Mouse (Mus musculus) liver, embryonic 15.5 days (tissue): Measurements from ENCODE around the gene Ugdh. TPM values are rescaled to one million over a fixed set of nuclear protein-coding genes. Genes with fewer than 3 reads are reported as not detected.
A peak's percentile ranks its signal among the peaks of the same experiment; 100 is the strongest.

ENCODE experiments used
- ATAC-seq: fragments of 200-750 bp; cut with Nextera tagmentation; 2 replicates; pipeline ENCODE4 v1.8.0; 2017; ENCODE audit warnings: moderate number of reproducible peaks, mild to moderate bottlenecking, moderate library complexity; ENCODE audit not compliant: insufficient read depth
- H3K27ac ChIP-seq: fragments of 300-500 bp; sonication (generic); replicated peaks from 2 replicates; pipeline ENCODE4 v1.5.1; 2015; ENCODE audit warnings: mild to moderate bottlenecking, inconsistent platforms
- H3K27me3 ChIP-seq: fragments of 300-500 bp; sonication (generic); 2 replicates; pipeline ENCODE4 v1.6.1; 2015; ENCODE audit warnings: mild to moderate bottlenecking, inconsistent platforms
- H3K36me3 ChIP-seq: fragments of 300-500 bp; sonication (generic); replicated peaks from 2 replicates; pipeline ENCODE4 v1.6.1; 2015; ENCODE audit warnings: moderate library complexity, mild to moderate bottlenecking, inconsistent platforms
- H3K4me1 ChIP-seq: fragments of 300-500 bp; sonication (generic); replicated peaks from 2 replicates; pipeline ENCODE4 v1.6.1; 2015; ENCODE audit warnings: inconsistent platforms
- H3K4me2 ChIP-seq: fragments of 300-500 bp; sonication (generic); 2 replicates; pipeline ENCODE4 v1.6.1; 2015; ENCODE audit warnings: moderate library complexity, mild to moderate bottlenecking, inconsistent platforms
- H3K4me3 ChIP-seq: fragments of 300-500 bp; sonication (generic); replicated peaks from 2 replicates; pipeline ENCODE4 v1.5.1; 2015; ENCODE audit warnings: mild to moderate bottlenecking, inconsistent platforms
- H3K9ac ChIP-seq: fragments of 300-500 bp; sonication (generic); 2 replicates; pipeline ENCODE4 v1.6.1; 2015; ENCODE audit warnings: moderate library complexity, mild to moderate bottlenecking, inconsistent platforms
- H3K9me3 ChIP-seq: fragments of 300-500 bp; sonication (generic); replicated peaks from 2 replicates; pipeline ENCODE4 v1.6.1; 2016; ENCODE audit warnings: inconsistent platforms
- WGBS: fragments of 180-500 bp; shearing (Covaris S2); methylation state at CpG from one replicate; pipeline ENCODE4 v1.1.7; 2015; ENCODE audit warnings: mixed read lengths; ENCODE audit not compliant: insufficient replicate concordance; 5-methylcytosine and 5-hydroxymethylcytosine counted together
- polyA plus RNA-seq: library from polyadenylated mRNA; unstranded; fragments of >200 nt; fragmentation: Nextera tagmentation; extraction: Ambion mirVana; gene quantifications from 2 replicates; pipeline ENCODE4 v1.2.1, GENCODE M21; 2015

Ugdh gene
- polyA plus RNA-seq, 1 experiment from 2014 or later: 18.5 TPM

- H3K4me3 ChIP-seq: peak within 1 kb of the TSS; percentile 94
- WGBS: under 1% methylated on average over 83 of the region's 83 CpGs
- H3K36me3 ChIP-seq: peaks cover 53% of the 10 kb centered on the region
- peak within 1 kb of the TSS; percentile 77 for H3K27ac ChIP-seq
- peak; percentile 94 for ATAC-seq
- peaks cover 30% of the 10 kb centered on the region for H3K4me1 ChIP-seq
- peak within 1 kb of the TSS; percentile 95 for H3K9ac ChIP-seq
- H3K9me3 ChIP-seq: no peaks in the 10 kb centered on the region
- peak within 1 kb of the TSS; percentile 80 for H3K4me2 ChIP-seq
- no peaks in the 10 kb centered on the region for H3K27me3 ChIP-seq
Observed at GRCm38 (mm10) chr5:65390648-65391644, 44.8 kb downstream of the Ugdh start, which contains the start of the genes Rpl9 and Lias. Gene Rpl9 (minus strand): TSS chr5:65391444. Gene Lias (plus strand): TSS chr5:65391497.

- no peak for ATAC-seq
- no peak overlapping the region for H3K4me3 ChIP-seq
- no peak overlapping the region for H3K27ac ChIP-seq
- WGBS: 65% methylated on average over 6 of the region's 6 CpGs
- no peaks in the 10 kb centered on the region for H3K9me3 ChIP-seq
- H3K4me1 ChIP-seq: peaks cover 30% of the 10 kb centered on the region
- H3K4me2 ChIP-seq: no peak overlapping the region
- H3K9ac ChIP-seq: no peak overlapping the region
- peaks cover 38% of the 10 kb centered on the region for H3K36me3 ChIP-seq
- no peaks in the 10 kb centered on the region for H3K27me3 ChIP-seq
Observed at GRCm38 (mm10) chr5:65387008-65387867, 48.5 kb downstream of the Ugdh start.

DNA sequence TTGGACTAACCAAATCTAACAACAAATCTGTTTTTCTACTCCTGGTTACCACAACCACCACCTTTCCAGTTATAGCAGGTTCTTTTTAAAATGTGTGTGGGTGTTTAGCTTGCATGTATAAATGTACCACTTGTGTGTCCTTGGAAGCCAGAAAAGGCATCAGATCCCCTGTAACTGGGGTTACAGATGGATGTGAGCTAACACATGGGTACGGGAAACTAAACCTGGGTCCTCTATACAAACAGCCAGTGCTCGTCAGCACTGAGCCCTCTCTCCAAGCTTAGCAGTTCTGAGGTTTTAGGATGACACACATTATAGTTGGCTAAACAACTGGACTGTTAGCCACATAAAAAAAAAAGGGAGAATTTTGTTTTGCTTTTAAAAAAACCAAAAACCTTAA, 50.0 kb downstream of the Ugdh start:
- no peak for ATAC-seq
- no peak overlapping the region for H3K9ac ChIP-seq
- no peak overlapping the region for H3K27ac ChIP-seq
- peaks cover 27% of the 10 kb centered on the region for H3K4me1 ChIP-seq
- H3K36me3 ChIP-seq: peaks cover 41% of the 10 kb centered on the region
- H3K4me3 ChIP-seq: no peak overlapping the region
- WGBS: 62% methylated on average over 2 of the region's 2 CpGs
- no peaks in the 10 kb centered on the region for H3K9me3 ChIP-seq
- H3K4me2 ChIP-seq: no peak overlapping the region
- H3K27me3 ChIP-seq: no peaks in the 10 kb centered on the region

DNA sequence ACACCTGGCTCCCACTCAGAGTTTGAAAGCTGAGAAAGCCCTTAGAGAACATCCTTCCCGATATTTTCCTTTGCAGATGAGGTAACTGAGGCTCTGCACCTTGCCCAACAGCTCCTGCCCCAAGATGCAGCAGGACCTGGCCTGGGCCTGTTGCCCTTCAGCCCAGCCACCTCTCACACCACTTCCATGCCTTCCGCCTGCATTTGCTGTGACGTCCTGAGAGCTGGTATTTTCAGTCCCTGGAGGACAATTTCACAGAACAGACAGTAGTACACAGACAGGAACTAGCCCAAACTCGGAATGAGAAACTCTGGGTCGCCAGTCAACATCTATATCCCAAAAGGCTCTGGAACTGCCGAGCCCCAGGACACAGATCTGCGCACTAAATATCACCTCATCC, 61.0 kb downstream of the Ugdh start:
- H3K27ac ChIP-seq: no peak overlapping the region
- H3K4me1 ChIP-seq: no peaks in the 10 kb centered on the region
- H3K36me3 ChIP-seq: 0 out of 2 replicates have a peak, but pooled peaks cover 4% of the 10 kb centered on the region
- H3K9me3 ChIP-seq: no peaks in the 10 kb centered on the region
- WGBS: 73% methylated on average over 7 of the region's 7 CpGs
- no peak overlapping the region for H3K4me3 ChIP-seq
- no peaks in the 10 kb centered on the region for H3K27me3 ChIP-seq
- no peak for ATAC-seq
- H3K9ac ChIP-seq: no peak overlapping the region
- H3K4me2 ChIP-seq: no peak overlapping the region

DNA sequence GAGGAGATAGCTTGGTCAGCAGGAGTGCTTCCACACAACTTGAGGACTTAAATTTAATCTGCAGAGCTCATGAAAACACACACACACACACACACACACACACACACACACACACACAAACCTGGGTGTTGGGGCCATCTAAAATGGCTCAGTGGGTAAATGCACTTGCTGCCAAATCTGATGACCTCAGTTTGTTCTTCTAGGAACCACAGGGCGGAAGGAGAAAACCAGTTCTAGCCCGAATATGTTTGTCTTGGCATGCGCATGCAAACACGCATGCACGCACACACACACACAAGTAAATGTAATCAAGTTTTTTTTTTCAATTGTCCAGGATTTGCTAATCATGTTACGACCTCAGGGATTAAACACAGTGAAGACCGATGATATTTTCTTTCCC, 64.2 kb downstream of the Ugdh start:
- H3K4me2 ChIP-seq: no peak overlapping the region
- 80% methylated on average over 7 of the region's 7 CpGs for WGBS
- no peaks in the 10 kb centered on the region for H3K9me3 ChIP-seq

GRCm38 (mm10) chr5:65367837-65368236, 67.9 kb downstream of the Ugdh start:
- no peak overlapping the region for H3K4me3 ChIP-seq
- no peaks in the 10 kb centered on the region for H3K9me3 ChIP-seq
- H3K36me3 ChIP-seq: no peaks in the 10 kb centered on the region
- 0 out of 2 replicates have a peak overlapping the region, but pooled peaks have one; percentile 2 for H3K27ac ChIP-seq
- no peak overlapping the region for H3K9ac ChIP-seq
- ATAC-seq: peak; percentile 57; the same call in 1 of the 2 replicates
- peaks cover 5% of the 10 kb centered on the region; the same call in 1 of the 2 replicates for H3K4me1 ChIP-seq
- H3K4me2 ChIP-seq: peak overlapping the region; percentile 18; the same call in 1 of the 2 replicates
- no peaks in the 10 kb centered on the region for H3K27me3 ChIP-seq
- WGBS: 61% methylated on average over 11 of the region's 11 CpGs

More for the DNA sequence above, 64.2 kb downstream of the Ugdh start:
- Histone ChIP-seq H3K4me1 (peaks cover 3% of the 10 kb centered on the region; the same call in 1 of the 2 replicates), H3K27me3 (no peaks in the 10 kb centered on the region), H3K4me3 (no peak overlapping the region), H3K36me3 (0 out of 2 replicates have a peak, but pooled peaks cover 4% of the 10 kb centered on the region), H3K9ac (no peak overlapping the region), H3K27ac (no peak overlapping the region)
- no peak for ATAC-seq

Other genes starting within 250 kb of the Ugdh start
- gene Wdr19, start 236.3 kb downstream of the Ugdh start, polyA plus RNA-seq: 0.56 and 0.86 TPM in 2 replicates
- 25.7 and 34.8 TPM in 2 replicates for gene Rfc1, start 100.3 kb downstream of the Ugdh start, polyA plus RNA-seq
- 12.1 and 13.5 TPM in 2 replicates for gene Klb, start 87.6 kb downstream of the Ugdh start, polyA plus RNA-seq
- 510 and 530 TPM in 2 replicates for gene Rpl9, start 44.5 kb downstream of the Ugdh start, polyA plus RNA-seq
- gene Lias, start 44.5 kb downstream of the Ugdh start, polyA plus RNA-seq: 34.4 TPM in 2 replicates
- gene Gm43552, start 56.9 kb upstream of the Ugdh start, polyA plus RNA-seq: not detected in 2 replicates
- 45.0 and 45.8 TPM in 2 replicates for gene Smim14, start 101.2 kb upstream of the Ugdh start, polyA plus RNA-seq
- 73.5 and 81.5 TPM in 2 replicates for gene Ube2k, start 101.3 kb upstream of the Ugdh start, polyA plus RNA-seq